Mouse (Mus musculus) CH12F3 (cell line): ENCODE results near the gene Asap3.

Source experiments
- in situ Hi-C: fragments of 300-500 bp; cut with MboI; formaldehyde crosslinking; loops from 2 replicates; pipeline ENCODE4 v1.14.3; 2020; ENCODE audit warnings: low sequenced_read_pairs

Asap3 gene

GRCm38 (mm10) chr4:136289918-136290780, 84.0 kb downstream of the Asap3 start:
- in situ Hi-C loops = no loop called here

GRCm38 (mm10) chr4:136290781-136291595, 84.8 kb downstream of the Asap3 start:
- in situ Hi-C loops = no loop called here

- in situ Hi-C loops = no loop called here
Measured at GRCm38 (mm10) chr4:136291692-136292091, 85.5 kb downstream of the Asap3 start.
